Mouse (Mus musculus): ENCODE measurements around the gene Aes.
A peak's percentile ranks its signal among the peaks of the same experiment; 100 is the strongest.

Aes gene

DNA sequence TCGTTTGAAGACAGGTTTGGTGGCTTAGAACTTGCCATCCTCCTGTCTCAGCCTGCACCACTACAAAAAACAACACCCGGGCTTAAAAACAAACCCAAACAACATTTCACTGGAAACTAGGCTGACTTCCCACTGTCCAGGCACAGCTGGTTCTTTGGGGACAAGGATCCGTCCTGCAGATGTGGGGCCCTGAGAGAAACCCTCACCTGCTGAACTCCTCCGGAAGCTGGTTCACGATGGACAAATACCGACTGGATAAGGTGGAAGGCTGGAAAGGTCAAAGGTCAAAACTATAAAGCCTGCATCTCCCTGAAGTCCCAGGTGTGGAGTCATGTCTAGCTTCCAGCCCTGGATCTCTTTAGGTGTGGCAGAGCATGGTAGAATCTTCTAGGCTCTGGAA lies 39.6 kb downstream of the Aes start:
- no peak for DNase-seq

DNA sequence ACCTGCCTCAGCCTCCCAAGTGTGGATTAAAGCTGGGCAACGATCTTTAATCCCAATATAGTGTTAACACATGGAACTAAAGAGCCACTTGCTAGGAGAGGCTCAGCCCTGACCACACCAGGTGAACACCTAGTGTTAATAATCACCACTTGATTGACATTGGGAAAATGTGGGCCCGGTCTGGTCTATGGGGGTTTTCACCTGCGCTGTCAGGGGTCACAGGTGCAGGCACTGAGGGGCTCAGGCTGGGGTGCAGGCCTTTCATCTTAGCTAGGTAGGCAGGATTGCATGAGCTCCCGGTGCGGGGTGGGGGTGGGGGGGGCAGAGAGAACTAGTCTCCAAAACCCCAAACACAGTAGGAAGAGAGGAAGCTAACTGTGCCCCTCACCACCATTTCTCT lies 40.3 kb downstream of the Aes start:
- no peak for DNase-seq

DNA sequence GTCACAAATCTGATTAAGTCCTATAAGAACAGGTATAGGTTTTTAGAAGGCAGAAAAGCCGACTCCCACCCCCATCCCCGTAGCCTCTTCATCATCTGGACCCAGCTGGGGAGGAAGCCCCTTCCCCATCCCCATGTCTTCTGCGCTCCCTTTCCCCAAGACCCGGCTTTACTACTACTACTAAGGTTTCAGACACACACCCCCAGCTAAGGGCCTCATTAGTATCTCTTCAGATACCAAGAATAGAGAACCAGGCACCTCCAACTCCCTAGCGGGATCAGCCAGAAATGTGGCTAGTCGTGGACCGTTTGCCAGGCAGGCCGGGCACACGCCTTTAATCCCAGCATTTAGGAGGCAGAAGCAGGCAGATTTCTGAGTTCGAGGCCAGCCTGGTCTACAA lies 40.8 kb downstream of the Aes start:
- no peak for DNase-seq

DNA sequence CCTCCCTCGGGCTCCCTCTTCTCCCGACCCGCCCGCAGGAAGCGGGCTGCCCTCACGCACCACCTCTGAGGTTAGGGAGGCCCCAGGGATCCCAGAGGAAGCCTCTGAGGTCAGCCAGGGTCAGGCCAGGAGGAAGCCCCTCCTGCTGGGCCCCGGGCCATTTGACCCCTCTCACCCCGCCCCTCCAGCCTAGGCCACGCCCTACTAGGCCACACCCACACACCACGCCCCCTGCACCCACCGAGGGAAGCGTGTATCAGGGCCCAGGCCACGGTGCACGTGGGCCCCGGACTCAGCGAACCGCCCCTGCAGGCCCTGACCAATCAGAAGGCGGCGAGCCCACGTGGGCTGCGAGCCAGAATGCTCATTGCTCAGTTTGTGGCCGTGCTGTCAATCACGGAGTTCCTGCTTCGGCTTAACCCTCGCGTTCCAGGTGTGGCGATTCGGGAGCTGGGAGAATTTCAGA lies 41.5 kb downstream of the Aes start, which contains the start of gene Tle6:
Gene Tle6 (minus strand): TSS at position 336 of the 466 bp plus-strand sequence.
- peak; percentile 95 to 97 for DNase-seq

DNA sequence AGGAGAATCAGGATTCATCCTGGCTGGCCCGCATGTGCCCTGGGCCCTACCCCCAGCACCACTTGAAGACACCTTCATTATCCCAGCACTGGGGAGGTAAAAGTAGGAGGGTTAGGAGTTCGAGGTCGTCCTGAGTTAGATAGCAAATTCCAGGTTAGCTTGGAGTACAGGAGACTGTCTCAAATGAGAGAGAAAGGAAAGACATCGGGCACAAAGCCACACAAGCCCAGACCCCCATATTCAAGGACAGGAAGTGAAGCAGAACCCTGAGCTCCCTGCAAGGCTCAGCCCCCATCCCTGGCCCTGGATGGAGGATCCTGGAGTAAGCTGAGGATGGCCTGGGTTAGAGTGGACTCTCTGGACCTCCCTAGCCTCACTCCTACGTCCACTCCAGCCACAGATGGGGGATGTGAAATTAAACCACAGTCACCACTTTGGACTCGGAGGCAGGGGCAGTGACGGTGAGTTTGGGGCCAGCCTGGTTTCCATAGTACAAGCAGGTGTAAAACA lies 42.2 kb downstream of the Aes start:
- no peak for DNase-seq

DNA sequence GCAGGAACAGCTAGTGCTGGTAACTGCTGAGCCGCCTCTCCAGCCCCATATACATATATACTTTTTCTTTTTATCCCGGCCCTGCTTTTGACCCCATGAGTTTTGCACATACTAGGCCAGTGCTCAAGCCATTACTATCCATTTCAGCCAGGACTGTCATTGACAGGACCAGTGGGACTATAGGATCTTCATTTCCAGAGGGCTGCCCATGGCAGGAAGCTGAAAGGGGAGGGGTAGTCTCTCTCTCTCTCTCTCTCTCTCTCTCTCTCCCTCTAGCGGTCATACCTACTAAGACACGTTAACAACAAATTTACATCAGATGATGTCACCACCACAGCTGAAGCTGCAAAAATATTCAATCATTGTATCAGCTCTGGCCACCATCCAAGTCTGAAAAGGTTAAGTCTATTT lies 43.5 kb downstream of the Aes start:
- DNase-seq: no peak

DNA sequence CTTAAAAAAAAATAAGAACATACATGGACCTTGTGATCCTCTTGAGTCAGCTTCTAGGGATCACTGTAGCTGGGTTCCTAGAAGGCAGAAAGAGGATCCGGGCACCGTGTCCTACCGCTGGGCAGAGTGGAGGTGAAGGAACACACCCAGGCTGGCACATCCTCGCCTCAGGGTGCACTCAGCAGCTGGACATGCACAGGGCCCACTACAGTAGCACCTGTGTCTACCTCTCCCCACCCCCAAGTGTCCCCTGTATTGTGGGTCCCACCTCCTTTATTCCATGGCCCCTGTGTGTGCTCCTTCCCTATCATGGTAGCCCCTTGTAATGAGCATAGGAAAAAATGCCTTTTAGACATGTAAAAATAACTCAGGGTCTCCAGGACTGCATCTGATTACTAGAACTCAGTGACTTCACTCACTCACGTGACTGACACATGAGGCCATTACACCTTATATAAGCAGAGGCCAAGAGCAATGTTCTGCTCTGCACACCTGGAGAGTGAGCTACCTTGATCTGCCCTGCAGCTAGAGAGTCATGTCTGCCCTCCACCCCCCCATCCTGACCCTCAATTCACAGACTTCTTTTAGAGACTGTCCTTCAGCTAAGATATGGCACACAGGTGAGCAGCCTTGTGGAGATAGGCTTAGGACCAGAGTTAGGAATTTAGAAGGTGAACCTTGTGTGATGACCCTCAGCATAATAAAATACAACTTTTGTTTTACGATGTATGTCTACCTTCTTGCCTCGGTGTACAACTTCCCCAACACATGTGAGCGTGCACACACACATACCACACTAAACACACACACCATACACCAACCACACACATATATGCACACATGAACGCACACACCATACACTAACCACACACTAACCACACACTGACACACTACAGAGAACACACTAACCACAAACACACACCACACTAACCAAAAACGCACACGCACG lies 45.0 kb downstream of the Aes start:
- no peak for DNase-seq

DNA sequence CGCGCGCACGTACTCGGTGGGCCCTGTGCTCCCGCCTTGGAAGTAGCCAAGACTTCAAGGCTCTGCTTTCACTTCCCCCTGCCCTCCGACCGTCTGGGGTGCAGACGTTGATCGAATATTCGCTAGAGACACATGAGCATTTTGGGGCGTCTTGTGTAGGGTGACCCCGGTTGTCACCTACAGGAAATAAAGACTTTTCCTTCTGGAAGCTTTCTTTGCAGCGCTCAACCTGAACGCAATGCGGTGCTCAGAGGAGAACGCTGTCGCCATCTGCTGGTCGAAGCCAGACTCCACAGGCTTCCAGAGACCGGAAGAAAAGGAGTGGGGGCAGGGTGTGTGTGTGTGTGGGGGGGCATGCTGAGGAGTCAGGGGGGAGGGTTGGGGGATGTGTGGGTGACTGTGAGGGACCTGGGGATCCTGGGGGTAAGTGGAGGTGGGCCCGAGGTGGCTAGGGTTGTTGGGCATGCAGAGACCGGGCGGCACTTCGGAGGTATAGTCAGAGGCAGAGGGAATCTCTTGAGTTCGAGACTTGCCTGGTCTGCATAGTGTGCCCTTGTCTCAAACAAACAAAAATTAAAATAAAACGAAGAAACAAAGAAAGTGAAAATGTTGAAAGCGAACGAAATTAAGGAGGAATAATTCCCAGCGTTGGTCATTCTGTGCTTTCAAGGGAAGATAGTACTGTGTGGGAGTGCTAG lies 45.8 kb downstream of the Aes start:
- DNase-seq: peak; percentile 85 to 90

DNA sequence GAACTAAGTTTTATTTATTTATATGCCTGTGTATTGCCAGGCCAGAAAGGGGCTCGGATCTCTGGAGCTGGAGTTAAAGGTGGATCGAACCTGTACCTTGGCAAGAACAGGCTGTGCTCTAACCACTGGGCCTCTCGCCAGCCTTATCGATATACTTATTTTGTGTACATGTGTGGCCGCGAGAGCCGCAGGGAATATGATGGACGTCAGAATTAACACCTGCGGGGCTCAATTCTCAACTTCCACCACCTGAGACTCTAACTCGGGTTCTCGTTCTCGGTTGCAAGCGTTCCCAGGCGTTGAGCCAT lies 46.3 kb downstream of the Aes start:
- no peak for DNase-seq

DNA sequence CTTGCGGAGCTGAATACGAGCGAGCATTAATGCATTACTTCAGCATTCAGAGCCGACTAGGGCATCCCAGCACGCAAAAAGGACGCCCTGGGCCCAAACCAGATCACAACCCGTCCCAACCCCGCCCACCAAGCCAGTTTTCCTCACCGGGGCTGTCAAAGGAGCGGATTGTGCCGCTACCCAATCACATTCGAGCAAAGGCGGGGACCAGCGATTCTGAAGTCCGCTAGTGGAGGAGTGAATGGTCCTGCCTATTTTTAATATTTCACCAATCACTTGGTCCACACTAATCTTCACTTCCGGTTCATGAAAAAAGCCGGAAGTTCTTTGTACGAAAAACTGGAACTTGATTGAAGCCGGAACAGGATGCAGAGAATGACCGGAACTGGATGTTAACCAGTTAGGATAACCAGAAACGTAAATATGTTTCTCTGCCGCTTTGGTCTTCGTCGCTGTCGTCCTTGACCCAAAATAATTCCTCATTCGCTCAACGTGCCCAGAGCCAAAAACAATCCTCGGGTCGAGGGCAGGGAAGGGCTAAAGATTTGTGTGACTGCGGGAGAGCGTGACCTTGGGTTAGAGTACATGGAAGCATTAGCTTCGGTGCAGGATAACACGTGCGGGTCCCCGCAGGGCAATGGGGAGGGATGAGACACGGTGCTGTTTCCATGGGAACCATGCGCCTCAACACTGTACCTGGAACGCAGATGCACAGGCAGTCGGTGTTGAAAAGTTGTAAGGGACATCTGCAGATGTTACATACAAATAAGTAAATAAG lies 46.9 kb downstream of the Aes start, which contains the start of gene BC025920:
Gene BC025920 (plus strand): TSS at position 297 of the 778 bp plus-strand sequence.
- peak; percentile 97 to 98 for DNase-seq

DNA sequence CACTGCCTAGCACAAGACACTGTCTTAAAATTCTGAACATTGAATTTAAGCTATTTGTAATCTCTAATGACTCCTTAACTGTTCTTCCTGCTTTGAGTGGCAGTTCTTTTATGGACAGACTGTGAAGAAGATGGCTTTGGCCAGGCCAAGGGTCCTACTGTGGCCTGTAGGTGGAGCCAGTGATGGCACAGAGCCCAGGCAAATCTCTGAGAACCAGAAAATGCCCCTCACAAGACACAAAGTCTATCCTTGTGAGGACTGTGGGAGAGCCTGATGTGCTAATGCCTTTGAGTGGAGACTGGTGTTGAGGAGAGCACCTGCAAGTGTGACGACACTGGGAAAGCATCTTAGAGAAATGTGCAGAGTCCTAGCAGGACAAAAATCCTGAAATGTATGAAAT lies 49.0 kb downstream of the Aes start:
- DNase-seq: no peak

DNA sequence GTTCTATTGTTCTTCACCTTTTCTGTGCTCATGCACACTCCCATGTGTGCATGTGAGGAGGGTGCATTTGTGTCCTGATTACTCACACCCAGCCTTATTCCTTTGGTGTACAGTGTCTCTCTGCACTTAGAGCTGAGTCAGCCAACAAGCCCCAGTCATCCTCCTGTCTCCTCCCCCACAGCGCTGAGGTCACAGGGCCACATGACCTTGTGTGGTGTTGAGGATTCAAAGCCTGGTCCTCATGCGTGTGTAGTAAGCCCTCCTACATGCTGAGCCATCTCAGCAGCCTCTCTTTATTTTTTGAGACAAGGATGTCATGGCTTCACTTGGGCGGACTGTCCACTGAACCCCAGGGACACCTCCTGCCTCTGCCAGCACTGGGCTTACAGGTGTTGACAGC lies 53.5 kb downstream of the Aes start:
- no peak for DNase-seq

DNA sequence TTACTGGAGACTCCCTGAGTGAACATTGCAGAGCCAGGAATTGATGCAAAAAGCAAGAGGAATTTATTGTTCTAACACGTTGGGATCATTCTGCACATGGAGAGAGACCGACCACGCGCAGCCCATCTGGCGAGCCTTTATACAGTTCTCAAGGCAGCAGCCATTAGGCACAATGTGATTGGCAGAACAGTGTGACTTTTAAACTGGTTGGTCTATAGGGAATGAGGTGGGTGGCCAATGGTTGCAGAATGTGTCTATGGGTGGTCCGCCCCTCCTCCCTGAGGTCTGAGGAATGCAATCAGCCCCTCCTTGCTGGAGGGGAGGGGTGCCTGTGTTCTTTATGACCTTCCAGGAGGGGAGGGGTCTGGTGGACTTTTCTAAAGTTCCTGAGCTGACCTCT lies 56.2 kb downstream of the Aes start:
- DNase-seq: no peak
